Mouse (Mus musculus): Measurements from ENCODE around the gene Hoxb6. TPM values are rescaled to one million over a fixed set of nuclear protein-coding genes. Genes with fewer than 3 reads are reported as not detected.

Gene Hoxb6
- total and polyA plus RNA-seq, 3 experiments: not detected

- TF ChIP-seq CTCF (IDR thresholded peaks at IDR 0.05 in 2 of 3, conservative IDR thresholded peaks at IDR 0.05 in 1 of 3; ENCODE audit: control insufficient read depth in 1 of 3, insufficient read depth in 1 of 3, low read depth in 2 of 3, low read length in 3 of 3, poor library complexity in 1 of 3, severe bottlenecking in 1 of 3): peak in 2 of 3 experiments; percentile 14 to 15; a peak in 1 of 6 replicates
- no peak for TF ChIP-seq GATA1 (IDR thresholded peaks at IDR 0.05; ENCODE audit: low read depth, low read length)
- Histone ChIP-seq H3K79me2 (ENCODE audit: control insufficient read depth, insufficient read depth, low read length, poor library complexity) (no peaks in the 10 kb centered on the region), H3K9me3 (replicated peaks; ENCODE audit: insufficient read depth, low read length) (no peaks in the 10 kb centered on the region), H3K4me1 (ENCODE audit: control insufficient read depth in 1 of 2, insufficient read depth in 2 of 2, low read length in 2 of 2) (no peaks in the 10 kb centered on the region), H3K36me3 (ENCODE audit: control insufficient read depth in 1 of 2, insufficient read depth in 2 of 2, low read length in 2 of 2) (no peaks in the 10 kb centered on the region), H3K27me3 (ENCODE audit: control insufficient read depth in 1 of 2, insufficient read depth in 2 of 2, low read length in 2 of 2) (peaks cover 12 to 15% of the 10 kb centered on the region in 2 experiments), H3K4me3 (ENCODE audit: control insufficient read depth in 1 of 2, insufficient read depth in 1 of 2, low read depth in 2 of 2, low read length in 2 of 2) (no peak overlapping the region), H3K27ac (ENCODE audit: control insufficient read depth, low read depth, low read length) (no peak overlapping the region), H3K9ac (ENCODE audit: control insufficient read depth, low read depth, low read length, poor library complexity, severe bottlenecking) (no peak overlapping the region)
- DNase-seq (ENCODE audit: low read depth, low spot score): no peak
Observed at GRCm38 (mm10) chr11:96255996-96256445, 36.3 kb upstream of the Hoxb6 start.

GRCm38 (mm10) chr11:96257141-96257540, 35.1 kb upstream of the Hoxb6 start:
- Histone ChIP-seq H3K9ac (ENCODE audit: control insufficient read depth, low read depth, low read length, poor library complexity, severe bottlenecking) (no peak overlapping the region), H3K79me2 (ENCODE audit: control insufficient read depth, insufficient read depth, low read length, poor library complexity) (no peaks in the 10 kb centered on the region), H3K4me3 (ENCODE audit: control insufficient read depth in 1 of 2, insufficient read depth in 1 of 2, low read depth in 2 of 2, low read length in 2 of 2) (no peak overlapping the region), H3K27me3 (ENCODE audit: control insufficient read depth in 1 of 2, insufficient read depth in 2 of 2, low read length in 2 of 2) (peaks cover 12 to 15% of the 10 kb centered on the region in 2 experiments), H3K36me3 (ENCODE audit: control insufficient read depth in 1 of 2, insufficient read depth in 2 of 2, low read length in 2 of 2) (no peaks in the 10 kb centered on the region), H3K4me1 (ENCODE audit: control insufficient read depth in 1 of 2, insufficient read depth in 2 of 2, low read length in 2 of 2) (no peaks in the 10 kb centered on the region), H3K27ac (ENCODE audit: control insufficient read depth, low read depth, low read length) (no peak overlapping the region), H3K9me3 (replicated peaks; ENCODE audit: insufficient read depth, low read length) (no peaks in the 10 kb centered on the region)
- DNase-seq (ENCODE audit: low read depth, low spot score): no peak
- TF ChIP-seq E2F4 (IDR thresholded peaks at IDR 0.05; ENCODE audit: borderline replicate concordance, low read depth, low read length): no peak
- no peak for TF ChIP-seq GATA1 (IDR thresholded peaks at IDR 0.05; ENCODE audit: low read depth, low read length)
- TF ChIP-seq POLR2A (IDR thresholded peaks at IDR 0.05; ENCODE audit: control insufficient read depth in 1 of 2, insufficient read depth in 1 of 2, low read depth in 1 of 2, low read length in 2 of 2, poor library complexity in 1 of 2): no peak
- no peak for TF ChIP-seq MXI1 (IDR thresholded peaks at IDR 0.05; ENCODE audit: low read depth, low read length)
- no peak for TF ChIP-seq TCF12 (IDR thresholded peaks at IDR 0.05; ENCODE audit: low read depth, low read length)
- no peak for TF ChIP-seq ZKSCAN1 (IDR thresholded peaks at IDR 0.05; ENCODE audit: low read depth, low read length)
- TF ChIP-seq ZNF384 (IDR thresholded peaks at IDR 0.05; ENCODE audit: low read depth, low read length): no peak
- no peak for TF ChIP-seq TBP (IDR thresholded peaks at IDR 0.05; ENCODE audit: low read depth, low read length)
- TF ChIP-seq POLR2AphosphoS5 (IDR thresholded peaks at IDR 0.05; ENCODE audit: borderline replicate concordance, low read depth, low read length): no peak
- TF ChIP-seq GABPA (IDR thresholded peaks at IDR 0.05; ENCODE audit: low read depth, low read length): no peak
- no peak for TF ChIP-seq CHD1 (IDR thresholded peaks at IDR 0.05; ENCODE audit: low read depth, low read length)
- no peak for TF ChIP-seq MAFK (IDR thresholded peaks at IDR 0.05; ENCODE audit: borderline replicate concordance, low read depth, low read length)
- no peak for TF ChIP-seq MEF2A (IDR thresholded peaks at IDR 0.05; ENCODE audit: extremely low read depth, insufficient replicate concordance, low read depth, low read length, poor library complexity, severe bottlenecking)
- no peak for TF ChIP-seq HCFC1 (IDR thresholded peaks at IDR 0.05; ENCODE audit: low read depth, low read length)
- no peak for TF ChIP-seq RAD21 (IDR thresholded peaks at IDR 0.05; ENCODE audit: low read depth, low read length)
- TF ChIP-seq MYB (IDR thresholded peaks at IDR 0.05; ENCODE audit: low read depth, low read length): no peak
- TF ChIP-seq RCOR1 (IDR thresholded peaks at IDR 0.05; ENCODE audit: low read depth, low read length): no peak
- no peak for TF ChIP-seq ELF1 (IDR thresholded peaks at IDR 0.05; ENCODE audit: low read depth, low read length)
